Mouse (Mus musculus) skeletal muscle tissue, adult 2 months (tissue): ENCODE measurements around the gene Pld3.
"Not testable (repeated sequence)": the region's sequence is repeated elsewhere in the genome, so short reads cannot be mapped to it uniquely, and the experiment has no call there.

ENCODE experiments used
- DNase-seq: peaks from one replicate; pipeline ENCODE4 v3.0.0-alpha.2; 2012; ENCODE audit warnings: low read depth, low spot score

The Pld3 gene

GRCm38 (mm10) chr7:27526039-27526827 is 26.8 kb downstream of the Pld3 start:
- peak; percentile 73 for DNase-seq

- no peak for DNase-seq
These were observed 29.2 kb downstream of the Pld3 start for GRCm38 (mm10) chr7:27523805-27524204.

GRCm38 (mm10) chr7:27522967-27523366 is 30.1 kb downstream of the Pld3 start, which contains the start of gene Hipk4:
Gene Hipk4 (plus strand): TSS chr7:27523267.
- DNase-seq, result no peak

GRCm38 (mm10) chr7:27520599-27520998 is 32.4 kb downstream of the Pld3 start:
- no peak for DNase-seq

- no peak for DNase-seq
These were observed 32.9 kb downstream of the Pld3 start for GRCm38 (mm10) chr7:27520104-27520503.

- no peak for DNase-seq
These were observed 34.7 kb downstream of the Pld3 start for GRCm38 (mm10) chr7:27518314-27518713.

- no peak for DNase-seq
These were observed 38.1 kb downstream of the Pld3 start for GRCm38 (mm10) chr7:27514961-27515360.

- no peak for DNase-seq
These were observed 42.2 kb downstream of the Pld3 start for GRCm38 (mm10) chr7:27510809-27511208.

- DNase-seq, result no peak
These were observed 44.4 kb downstream of the Pld3 start for GRCm38 (mm10) chr7:27508648-27509005.

GRCm38 (mm10) chr7:27507711-27508647 is 45.0 kb downstream of the Pld3 start:
- peak; percentile 96 for DNase-seq

GRCm38 (mm10) chr7:27506765-27507370 is 46.1 kb downstream of the Pld3 start:
- DNase-seq, result no peak

- peak; percentile 82 for DNase-seq
These were observed 51.4 kb downstream of the Pld3 start for GRCm38 (mm10) chr7:27501620-27502019.

- DNase-seq, result no peak
These were observed 54.0 kb downstream of the Pld3 start, which contains the start of gene Prx for GRCm38 (mm10) chr7:27499036-27499435. Gene Prx (plus strand): TSS chr7:27499324.

- DNase-seq, result not testable (repeated sequence)
These were observed 58.2 kb downstream of the Pld3 start for GRCm38 (mm10) chr7:27494659-27495367.

GRCm38 (mm10) chr7:27493450-27493849 is 59.6 kb downstream of the Pld3 start:
- no peak for DNase-seq

- no peak for DNase-seq
These were observed 60.0 kb downstream of the Pld3 start for GRCm38 (mm10) chr7:27493022-27493421.

GRCm38 (mm10) chr7:27491856-27492255 is 61.2 kb downstream of the Pld3 start:
- DNase-seq, result no peak

- DNase-seq, result peak; percentile 94
These were observed 62.3 kb downstream of the Pld3 start for GRCm38 (mm10) chr7:27490543-27491329.

- DNase-seq, result no peak
These were observed 62.8 kb downstream of the Pld3 start for GRCm38 (mm10) chr7:27490227-27490542.

GRCm38 (mm10) chr7:27489270-27489869 is 63.6 kb downstream of the Pld3 start:
- no peak for DNase-seq
